Mouse (Mus musculus) cerebellum, adult 8-10 months (tissue): ENCODE measurements around the gene Tmem258.
A peak's percentile ranks its signal among the peaks of the same experiment; 100 is the strongest.

Source experiments
- DNase-seq: peaks from one replicate; pipeline ENCODE4 v3.0.0; 2022

Gene Tmem258

GRCm38 (mm10) chr19:10224637-10225453, 21.0 kb downstream of the Tmem258 start:
- no peak for DNase-seq

- no peak for DNase-seq
Measured at GRCm38 (mm10) chr19:10225767-10226166, 22.0 kb downstream of the Tmem258 start.

GRCm38 (mm10) chr19:10231016-10231415, 27.2 kb downstream of the Tmem258 start:
- no peak for DNase-seq

GRCm38 (mm10) chr19:10231871-10232270, 28.1 kb downstream of the Tmem258 start:
- no peak for DNase-seq

- no peak for DNase-seq
Measured at GRCm38 (mm10) chr19:10232327-10233017, 28.7 kb downstream of the Tmem258 start.

GRCm38 (mm10) chr19:10235784-10236565, 32.2 kb downstream of the Tmem258 start:
- no peak for DNase-seq

GRCm38 (mm10) chr19:10238477-10238876, 34.7 kb downstream of the Tmem258 start:
- DNase-seq: no peak

- no peak for DNase-seq
Measured at GRCm38 (mm10) chr19:10239419-10239818, 35.6 kb downstream of the Tmem258 start.

GRCm38 (mm10) chr19:10239975-10240653, 36.3 kb downstream of the Tmem258 start:
- no peak for DNase-seq

GRCm38 (mm10) chr19:10240654-10241305, 37.0 kb downstream of the Tmem258 start, which contains the start of gene Myrf:
Gene Myrf (minus strand): TSS chr19:10240748.
- DNase-seq: peak; percentile 56

GRCm38 (mm10) chr19:10242916-10243315, 39.1 kb downstream of the Tmem258 start:
- no peak for DNase-seq

- peak; percentile 26 for DNase-seq
Measured at GRCm38 (mm10) chr19:10244183-10244582, 40.4 kb downstream of the Tmem258 start.

- no peak for DNase-seq
Measured at GRCm38 (mm10) chr19:10247165-10247564, 43.4 kb downstream of the Tmem258 start.

- DNase-seq: no peak
Measured at GRCm38 (mm10) chr19:10248128-10248527, 44.3 kb downstream of the Tmem258 start.
